Mouse (Mus musculus) frontal cortex, adult 2 months (tissue): ENCODE data around the gene Slc9a2. TPM values are rescaled to one million over a fixed set of nuclear protein-coding genes. Genes with fewer than 3 reads are reported as not detected.
A peak's percentile ranks its signal among the peaks of the same experiment; 100 is the strongest.
"Not testable (repeated sequence)": the region's sequence is repeated elsewhere in the genome, so short reads cannot be mapped to it uniquely, and the experiment has no call there.

Experiments used
- DNase-seq, 2 experiments: peaks; one replicate each; pipeline ENCODE4 v3.0.0; 2022; ENCODE audit warnings: low spot score in 1 of 2; ENCODE audit errors: extremely low spot score in 1 of 2
- polyA plus RNA-seq: library from polyadenylated mRNA; depleted of rRNA; stranded (reverse); fragments of >200 nt; gene quantifications from 2 replicates; pipeline ENCODE4 v1.2.3, GENCODE M21; 2012

Gene Slc9a2
- polyA plus RNA-seq, 1 experiment, result 4.9 TPM

DNA sequence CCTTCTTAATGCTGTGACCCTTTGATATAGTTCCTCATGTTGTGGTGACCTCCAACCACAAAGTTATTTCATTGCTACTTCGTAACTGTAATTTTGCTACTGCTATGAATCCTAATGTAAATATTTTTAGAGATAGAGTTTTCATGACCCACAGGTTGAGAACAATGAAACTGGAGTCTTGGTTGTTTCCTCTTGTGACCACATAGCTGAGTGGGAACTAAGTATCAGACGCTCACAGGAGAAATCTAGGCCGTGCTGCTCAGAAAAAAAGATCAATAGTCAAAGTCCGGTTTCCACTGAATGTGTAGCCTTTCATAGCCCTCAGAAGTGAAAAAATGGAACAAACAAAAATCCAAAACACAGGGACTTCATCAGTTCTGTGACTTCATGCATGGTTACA lies 24.7 kb downstream of the Slc9a2 start:
- no peak for DNase-seq

DNA sequence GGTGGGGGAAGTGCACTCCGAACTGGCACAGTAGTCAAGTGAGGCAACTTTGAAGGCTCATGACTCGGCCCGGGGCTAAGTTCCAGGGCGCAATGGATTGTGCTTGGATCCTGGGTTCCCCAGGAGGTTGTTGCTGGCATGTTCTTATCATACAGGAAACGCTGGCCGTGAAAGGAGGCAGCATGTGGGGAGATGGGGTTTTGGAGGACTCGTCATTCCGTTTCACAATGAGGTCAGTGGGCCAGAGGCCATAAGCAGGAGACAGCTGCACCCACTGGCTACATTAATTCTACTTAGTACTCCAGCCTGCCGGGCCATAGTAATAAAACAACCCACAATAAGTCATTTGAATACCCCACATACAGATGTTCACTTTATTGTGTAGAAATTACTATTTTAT lies 34.6 kb downstream of the Slc9a2 start:
- DNase-seq, result no peak

DNA sequence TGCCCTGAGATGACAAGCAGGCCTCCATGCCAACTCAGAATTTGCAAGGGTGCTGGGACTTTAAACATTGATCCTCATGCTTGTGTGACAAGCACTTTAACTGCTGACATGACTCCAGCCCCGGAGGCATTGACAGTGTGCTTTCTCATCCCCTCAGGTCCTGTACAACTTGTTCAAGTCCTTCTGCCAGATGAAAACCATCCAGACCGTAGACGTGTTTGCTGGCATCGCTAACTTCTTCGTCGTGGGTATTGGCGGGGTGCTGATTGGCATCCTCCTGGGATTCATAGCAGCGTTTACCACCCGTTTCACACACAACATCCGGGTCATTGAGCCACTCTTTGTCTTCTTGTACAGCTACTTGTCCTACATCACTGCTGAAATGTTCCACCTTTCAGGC lies 45.7 kb downstream of the Slc9a2 start:
- DNase-seq, result no peak

DNA sequence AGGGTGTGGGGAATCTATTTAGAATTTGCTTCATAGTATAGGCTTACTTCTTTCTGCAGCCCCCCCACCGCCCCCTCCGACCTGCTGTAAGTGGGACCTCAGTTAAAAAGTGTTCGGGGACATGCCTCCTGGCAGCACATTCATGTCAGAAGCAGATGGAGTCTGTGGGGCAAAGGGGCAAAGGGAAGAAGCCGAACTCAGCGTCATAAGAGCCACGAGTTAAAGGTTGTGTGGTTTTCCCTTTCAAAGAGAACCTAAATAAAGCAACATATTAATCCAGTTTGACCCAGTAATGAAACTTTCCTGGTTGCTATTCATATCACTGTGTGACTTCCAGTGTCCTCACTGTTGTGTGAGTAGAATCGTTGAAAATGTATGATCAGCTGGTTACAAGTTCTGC lies 47.0 kb downstream of the Slc9a2 start:
- no peak for DNase-seq

DNA sequence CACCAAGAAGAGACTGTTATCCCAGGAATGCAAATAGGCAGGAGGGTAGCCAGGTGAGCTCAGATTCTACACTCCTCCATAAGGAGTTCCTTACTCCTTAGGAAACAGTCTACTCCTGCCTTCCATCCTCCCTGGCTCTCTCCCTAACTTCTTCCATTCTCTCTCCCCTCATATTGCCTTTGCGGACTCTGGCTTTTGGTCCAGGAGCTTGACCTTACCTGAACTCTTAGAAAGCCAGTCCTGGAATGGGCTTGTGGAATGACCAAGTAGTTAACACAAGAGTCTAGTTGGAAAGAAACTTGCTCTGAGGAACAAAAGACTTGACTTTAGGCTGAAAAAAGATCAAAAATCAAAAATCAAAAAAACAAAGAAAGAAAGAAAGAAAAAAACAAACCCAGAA lies 48.3 kb downstream of the Slc9a2 start:
- no peak for DNase-seq

DNA sequence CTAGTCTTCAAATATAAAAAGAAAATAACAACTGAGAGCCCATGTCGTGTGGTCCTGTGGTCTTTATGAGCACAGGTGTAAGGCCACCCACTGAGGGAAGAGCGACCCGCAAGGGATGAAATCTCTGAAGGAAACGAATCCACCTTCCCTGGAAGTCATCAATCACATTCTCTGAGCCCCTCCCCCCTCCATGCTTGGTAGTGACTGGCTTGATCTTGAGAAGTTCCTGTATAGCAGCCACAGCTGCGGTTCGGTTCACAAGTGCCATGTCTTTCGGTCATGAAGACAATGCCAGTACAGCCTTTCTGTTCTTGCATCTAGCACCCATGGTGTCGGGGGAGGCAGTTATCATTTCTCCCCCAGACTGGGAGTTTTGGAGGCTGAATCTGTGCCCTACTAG lies 57.3 kb downstream of the Slc9a2 start:
- DNase-seq, result no peak

DNA sequence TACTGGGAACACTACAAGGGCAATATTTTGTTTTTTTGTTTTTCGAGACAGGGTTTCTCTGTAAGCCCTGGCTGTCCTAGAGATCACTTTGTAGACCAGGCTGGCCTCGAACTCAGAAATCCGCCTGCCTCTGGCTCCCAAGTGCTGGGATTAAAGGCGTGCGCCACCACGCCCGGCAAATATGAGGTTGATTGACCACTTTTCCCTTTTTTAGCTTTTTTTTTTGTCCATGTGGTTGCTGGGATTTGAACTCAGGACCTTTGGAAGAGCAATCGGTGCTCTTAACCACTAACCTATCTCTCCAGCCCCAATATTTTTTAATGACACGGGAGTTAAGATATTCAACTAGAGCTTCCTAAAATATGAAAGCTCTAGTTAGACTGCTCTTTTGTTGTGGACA lies 57.9 kb downstream of the Slc9a2 start:
- not testable (repeated sequence) for DNase-seq

DNA sequence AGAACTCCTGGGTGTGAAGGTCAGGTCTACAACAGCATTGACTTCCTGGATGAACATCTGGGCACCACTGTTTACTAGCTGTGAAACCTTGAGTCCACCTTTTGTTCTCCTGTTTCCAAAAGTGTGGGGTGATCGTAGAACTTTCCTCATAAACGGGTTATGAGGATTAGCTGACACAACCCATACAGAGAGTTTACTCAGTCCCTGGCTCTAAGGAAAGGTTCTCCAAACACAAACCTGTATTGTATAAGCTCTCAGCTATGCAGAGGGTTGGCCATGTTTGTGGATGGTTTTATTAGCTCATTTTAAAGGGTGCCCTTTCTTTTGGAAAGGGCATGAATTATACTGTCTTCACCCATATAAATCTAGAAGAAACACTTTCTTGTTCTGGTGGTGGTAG lies 60.4 kb downstream of the Slc9a2 start:
- no peak for DNase-seq

DNA sequence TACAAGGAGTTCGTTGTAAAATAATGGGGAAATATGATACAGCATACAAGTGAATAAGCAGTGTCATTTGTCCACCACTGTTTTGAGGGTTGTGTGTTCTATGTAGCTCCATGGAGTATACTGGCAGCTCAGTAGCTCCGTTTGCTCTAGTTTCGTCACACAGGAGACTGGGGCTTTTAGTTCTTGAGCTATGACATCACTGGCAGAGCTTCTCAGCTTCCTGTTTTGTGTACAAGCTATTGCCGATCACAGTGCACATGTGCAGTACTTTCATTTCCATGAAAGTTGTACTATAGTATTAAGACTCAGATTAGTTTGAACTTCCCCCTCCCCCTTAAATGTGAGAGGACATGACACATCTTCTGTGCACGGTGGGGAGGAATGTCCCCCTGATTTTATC lies 65.7 kb downstream of the Slc9a2 start:
- DNase-seq, result no peak

DNA sequence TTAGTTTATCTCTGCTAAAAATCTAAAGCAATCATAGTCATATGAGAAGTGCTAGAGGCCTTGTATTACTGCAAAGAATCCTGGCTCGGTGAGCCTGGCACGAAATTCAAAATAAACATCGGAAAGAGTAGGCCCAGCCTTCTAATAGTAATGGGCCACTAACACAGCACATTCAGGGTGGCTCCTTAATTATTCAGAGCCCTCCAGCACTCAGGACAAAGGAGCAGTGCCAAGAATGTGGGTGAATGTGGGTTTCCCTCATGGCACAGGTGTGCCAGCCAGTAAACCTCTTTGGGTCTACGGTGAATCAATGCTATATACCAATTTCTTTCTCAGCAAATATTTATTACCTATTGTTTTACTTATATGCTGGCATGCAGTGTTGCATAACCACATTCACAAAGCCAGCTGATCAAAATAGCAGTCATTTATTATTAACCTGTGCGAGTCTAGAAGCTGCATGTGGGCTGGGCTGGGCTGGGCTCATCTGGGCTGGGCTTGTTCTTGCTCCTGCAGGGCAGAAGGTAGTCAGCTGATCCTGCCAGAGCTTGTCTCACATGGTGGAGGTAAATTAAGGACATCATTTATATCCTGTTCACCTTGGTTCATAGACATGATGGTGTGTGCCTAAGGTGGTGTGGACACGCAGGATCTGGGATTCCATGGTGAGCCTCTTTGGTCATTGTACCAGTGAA lies 79.5 kb downstream of the Slc9a2 start:
- no peak for DNase-seq

DNA sequence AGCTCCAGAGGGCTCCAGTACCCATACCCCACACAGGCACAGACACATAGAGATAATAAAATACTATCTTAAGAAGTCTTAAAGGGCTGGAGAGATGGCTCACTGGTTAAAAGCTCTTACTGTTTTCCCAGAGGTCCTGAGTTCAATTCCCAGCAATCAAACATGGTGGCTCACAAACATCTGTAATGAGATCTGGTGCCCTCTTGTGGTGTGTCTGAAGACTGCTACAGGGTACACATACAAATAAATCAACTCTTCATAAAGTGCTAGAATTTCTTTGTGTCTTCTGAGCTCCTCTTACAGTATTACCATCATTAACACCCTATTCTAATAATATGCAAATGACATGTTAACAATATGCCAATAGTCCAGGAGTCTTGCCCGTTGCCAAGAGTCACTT lies 83.7 kb downstream of the Slc9a2 start:
- DNase-seq, result no peak

DNA sequence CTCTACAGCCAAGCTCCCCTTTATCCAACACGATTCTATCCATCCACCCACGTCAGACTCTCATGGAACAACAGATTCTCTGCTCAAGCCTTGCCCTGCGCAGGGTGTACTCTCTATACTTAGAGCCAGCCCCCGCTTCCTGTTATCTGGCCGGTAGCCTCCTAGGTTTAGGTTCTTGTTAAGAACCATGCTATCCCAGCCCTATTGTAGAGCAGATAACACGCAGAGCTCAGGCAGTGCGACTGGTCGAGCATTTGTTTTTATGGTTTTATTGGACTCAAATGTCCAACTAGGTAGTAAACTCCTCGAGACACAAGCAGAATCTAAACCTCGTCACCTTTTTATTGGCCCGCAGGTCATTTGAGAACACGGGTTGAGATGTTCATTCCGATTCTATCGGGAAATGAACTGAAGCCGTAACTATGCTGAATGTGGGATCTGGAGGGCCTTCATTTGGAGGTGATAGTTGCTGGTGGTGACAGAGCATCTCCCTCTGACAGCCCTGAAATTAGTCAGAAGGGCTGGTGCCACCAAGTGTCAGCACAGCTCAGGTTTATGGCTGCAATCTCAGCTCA lies 84.4 kb downstream of the Slc9a2 start:
- no peak for DNase-seq

DNA sequence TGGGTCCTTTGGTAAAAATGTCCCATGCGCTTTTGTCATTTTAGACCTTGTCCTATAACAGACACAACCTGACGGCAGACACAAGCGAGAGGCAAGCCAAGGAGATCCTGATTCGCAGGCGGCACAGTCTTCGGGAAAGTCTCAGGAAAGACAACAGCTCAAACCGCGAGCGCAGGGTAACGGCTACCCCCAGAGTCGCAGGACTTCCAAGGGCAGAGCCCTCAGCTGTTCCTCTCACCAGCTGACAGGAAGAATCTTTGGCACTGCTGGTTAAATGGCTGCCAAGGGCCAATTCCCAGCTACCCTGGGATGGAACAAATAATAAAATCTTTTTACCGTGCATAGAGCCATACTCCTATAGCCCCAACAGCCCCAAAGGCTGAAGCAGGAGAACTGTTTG lies 85.1 kb downstream of the Slc9a2 start:
- DNase-seq, result no peak

DNA sequence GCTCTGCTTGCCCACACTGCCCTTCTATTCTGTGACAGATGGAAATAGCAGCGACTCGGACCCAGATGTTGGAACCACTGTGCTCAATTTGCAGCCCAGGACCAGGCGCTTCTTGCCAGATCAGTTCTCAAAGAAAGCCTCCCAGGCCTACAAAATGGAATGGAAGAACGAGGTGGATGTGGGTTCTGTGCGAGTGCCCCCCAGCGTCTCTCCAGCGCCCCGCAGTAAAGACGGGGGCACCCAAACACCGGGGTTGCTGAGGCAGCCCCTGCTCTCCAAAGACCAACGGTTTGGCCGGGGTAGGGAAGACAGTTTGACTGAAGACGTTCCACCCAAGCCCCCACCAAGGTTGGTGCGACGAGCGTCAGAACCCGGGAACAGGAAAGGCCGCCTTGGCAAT lies 87.2 kb downstream of the Slc9a2 start:
- DNase-seq, result no peak

DNA sequence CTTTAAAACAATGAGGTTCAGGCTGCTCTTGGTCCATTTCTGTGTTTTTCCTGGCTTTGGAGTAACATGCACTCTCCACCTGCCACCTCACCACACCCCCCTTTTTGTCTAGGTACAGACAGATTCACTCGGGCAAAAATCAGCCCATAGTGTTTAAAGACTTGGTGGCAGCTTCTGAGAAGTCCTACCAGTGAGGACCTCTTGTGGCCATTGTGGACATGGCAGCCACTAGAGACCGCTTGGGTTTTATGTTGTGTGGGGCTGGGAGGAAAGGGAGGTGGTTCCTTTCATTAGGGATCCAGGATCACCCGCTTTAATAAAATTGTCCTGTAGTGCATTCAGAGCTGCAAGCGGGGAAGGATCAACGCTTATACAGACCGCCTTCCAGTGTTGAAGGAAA lies 88.2 kb downstream of the Slc9a2 start:
- DNase-seq, result peak; percentile 14 to 60

DNA sequence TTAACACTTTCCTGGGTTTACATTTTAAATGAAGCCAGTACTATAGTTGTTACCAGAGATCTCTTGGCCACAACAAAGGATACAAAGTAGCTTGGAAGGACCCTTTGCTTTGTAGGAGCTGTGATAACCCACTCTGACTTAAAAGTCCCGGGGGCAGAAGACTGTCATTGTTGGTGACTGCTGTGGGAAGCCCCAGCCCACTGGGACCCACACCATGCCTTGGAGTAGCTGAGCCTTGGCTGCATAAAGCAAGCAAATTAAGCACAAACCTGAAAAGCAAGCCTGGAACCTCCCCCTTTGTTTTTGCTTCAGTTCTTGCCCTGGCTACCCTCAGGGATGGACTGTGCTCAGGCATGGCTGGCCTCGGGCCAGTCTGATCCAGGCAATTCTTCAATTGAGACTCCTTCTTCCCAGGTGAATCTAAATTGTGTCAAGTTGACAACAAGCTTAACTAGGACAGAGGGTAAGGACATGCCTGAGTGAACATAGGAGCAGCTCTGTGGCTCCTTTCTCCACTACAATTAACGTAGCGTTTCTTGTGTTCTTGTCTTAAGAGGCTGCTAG lies 89.0 kb downstream of the Slc9a2 start:
- no peak for DNase-seq

DNA sequence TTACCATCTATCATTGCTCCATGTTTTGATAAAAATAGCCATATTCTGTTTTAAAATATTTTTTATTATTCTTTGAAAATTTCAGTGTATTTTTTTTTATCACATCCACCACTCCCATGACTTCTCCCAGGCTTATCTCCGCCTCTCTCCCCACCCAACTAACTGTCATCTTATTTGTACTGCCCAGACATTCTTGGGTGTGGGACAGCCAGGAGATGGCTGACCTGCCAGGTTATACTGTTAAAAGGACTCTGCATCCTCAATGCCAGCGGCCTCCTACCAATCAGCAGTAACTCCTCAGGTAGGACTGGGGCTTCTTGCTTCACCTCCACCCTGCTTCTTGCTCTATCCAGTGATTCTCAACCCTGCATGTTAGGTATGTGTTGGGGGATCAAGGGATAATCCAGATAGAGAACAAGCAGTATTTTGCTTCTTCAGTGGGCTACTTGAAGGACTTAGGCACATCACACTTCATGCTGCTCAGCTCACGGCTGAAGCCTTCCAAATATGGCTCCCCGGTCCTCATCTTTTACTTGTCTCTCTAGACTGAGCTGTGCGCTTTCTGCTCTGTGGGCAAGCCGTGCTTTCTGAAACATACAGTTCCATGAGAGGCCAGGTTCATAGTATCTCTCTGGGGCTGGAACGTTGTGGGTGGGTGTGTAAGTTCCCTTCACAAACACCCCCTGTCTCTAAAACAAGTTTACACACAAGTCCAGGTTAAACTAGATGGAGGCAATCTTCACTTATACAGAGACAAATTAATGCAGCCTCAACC lies 91.0 kb downstream of the Slc9a2 start:
- DNase-seq, result no peak

DNA sequence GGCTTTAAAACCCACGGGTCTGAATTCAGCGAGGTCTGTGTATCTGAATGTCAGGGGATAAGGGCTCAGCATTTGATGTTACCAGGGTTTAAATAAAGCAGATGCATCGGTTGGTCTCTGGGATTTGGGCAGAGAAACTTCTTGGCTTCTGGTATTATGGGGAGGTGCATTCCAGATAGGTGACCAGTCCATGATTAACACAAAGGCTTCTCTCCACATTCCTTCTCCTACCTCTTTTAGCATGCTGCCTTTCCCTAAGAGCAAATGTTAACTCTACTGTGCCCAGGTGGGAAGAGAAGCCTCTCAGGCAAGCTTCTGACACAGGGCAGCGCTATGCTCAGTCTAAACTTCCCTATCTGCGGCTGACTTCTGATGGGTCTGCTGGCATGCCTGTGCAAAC lies 92.9 kb downstream of the Slc9a2 start:
- DNase-seq, result no peak

DNA sequence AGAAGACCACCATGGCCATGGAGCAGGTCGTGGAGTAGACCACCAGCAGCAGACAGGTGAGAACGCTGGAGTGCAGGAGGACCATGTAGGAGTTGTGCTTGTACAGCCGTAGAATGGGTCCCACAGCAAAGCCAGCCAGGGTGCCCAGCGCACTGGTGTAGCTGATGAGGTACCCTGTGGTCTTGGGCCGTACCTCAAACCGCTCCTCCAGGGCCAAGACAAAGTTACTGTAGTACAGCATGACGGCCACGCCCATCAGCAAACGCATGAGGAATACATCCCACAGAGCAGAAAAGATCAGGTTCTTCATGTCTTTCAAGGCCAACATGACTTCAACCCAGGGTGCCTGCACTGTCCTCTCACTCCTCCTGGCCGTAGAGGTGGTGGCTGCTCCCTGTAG lies 93.7 kb downstream of the Slc9a2 start:
- DNase-seq, result no peak

DNA sequence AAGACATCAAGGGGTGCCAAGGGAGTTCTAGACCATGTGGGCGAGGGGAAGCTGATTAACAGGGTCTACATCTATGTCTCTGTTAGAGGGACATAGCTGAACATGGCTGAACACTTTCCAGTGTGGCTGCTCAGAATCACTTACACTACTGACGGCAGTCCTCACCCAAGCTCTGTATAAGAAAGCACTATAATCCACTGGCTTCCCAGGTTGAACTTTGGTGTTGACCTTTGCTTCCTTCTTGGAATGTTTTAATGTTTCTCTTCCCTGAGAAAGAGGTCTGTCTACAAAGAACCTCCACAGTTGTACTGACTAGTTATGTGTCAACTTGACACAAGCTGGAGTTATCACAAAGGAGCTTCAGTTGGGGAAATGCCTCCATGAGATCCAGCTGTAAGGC lies 95.7 kb downstream of the Slc9a2 start:
- no peak for DNase-seq

DNA sequence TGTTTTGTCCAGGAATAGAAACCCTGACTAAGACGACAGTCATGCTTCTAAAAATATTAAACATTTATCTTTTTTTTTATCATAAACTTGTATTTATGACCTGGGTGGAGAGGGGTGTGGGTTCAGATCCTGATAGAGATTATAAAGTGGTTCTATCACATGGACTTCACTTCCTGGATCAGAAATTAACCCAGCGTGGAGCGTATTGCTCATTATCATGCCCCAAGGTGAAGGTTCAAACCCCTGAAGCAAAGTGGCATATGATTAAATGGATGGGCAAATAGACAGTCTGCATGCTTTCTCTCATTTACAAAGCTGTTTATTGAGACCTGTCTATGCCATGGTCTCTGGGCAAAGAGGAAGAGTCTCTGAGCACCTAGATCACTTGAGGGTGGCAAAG lies 96.4 kb downstream of the Slc9a2 start:
- DNase-seq, result no peak

DNA sequence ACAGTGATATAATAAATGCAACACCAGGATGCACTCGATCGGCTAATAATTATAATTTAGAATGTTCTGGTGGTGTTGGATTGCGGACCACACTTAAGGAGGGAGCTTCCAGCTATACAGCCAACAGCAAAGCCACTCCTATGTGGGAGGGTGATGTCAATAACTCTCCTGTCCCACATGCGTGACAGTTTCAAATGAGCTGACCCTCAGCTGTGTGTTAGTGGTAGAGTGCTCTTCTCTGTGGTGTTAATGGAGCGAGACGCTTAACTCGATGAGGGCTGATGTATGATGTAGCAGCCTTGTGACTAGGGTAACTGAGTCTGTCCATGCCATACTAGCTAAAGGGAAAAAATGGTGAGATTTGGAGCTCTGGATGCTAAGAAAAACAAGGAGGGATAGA lies 103.1 kb downstream of the Slc9a2 start:
- no peak for DNase-seq
